Mouse (Mus musculus): ENCODE measurements around the gene B830017H08Rik. TPM values are rescaled to one million over a fixed set of nuclear protein-coding genes. Genes with fewer than 3 reads are reported as not detected.

The B830017H08Rik gene
- total RNA-seq, 1 experiment, result not detected

DNA sequence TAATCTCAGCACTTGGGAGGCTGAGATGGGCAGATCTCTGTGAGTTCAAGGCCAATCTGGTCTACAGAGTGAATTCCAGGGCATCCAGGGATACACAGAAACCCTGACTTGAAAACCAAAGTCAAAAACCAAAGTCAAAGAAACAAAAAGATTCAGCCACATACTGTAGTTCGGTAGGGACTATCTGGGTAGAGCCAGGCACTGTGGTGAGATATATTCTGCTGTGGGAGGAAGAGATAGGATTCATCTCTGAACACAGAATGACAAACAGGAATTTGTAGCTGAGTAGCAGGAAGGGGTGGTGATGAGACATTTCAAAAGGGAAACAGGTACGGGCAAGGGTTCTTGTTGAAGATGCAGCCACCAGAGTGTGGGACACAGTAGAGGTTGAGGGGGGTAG is 4.7 kb upstream of the B830017H08Rik start:
- Histone ChIP-seq H3K4me3 (ENCODE audit: insufficient read depth in 1 of 2, low read depth in 1 of 2, low read length in 2 of 2, poor library complexity in 1 of 2, severe bottlenecking in 1 of 2) (no peak overlapping the region), H3K36me3 (ENCODE audit: control insufficient read depth, insufficient read depth, low read length, poor library complexity, severe bottlenecking) (no peaks in the 10 kb centered on the region), H3K4me1 (ENCODE audit: control insufficient read depth in 2 of 2, insufficient read depth in 2 of 2, low read length in 2 of 2, poor library complexity in 1 of 2) (peaks cover 0 to 2% of the 10 kb centered on the region in 2 experiments; a peak in 1 of 4 replicates), H3K9ac (ENCODE audit: insufficient read depth, low read depth, low read length, poor library complexity, severe bottlenecking) (no peak overlapping the region), H3K9me3 (ENCODE audit: control insufficient read depth, insufficient read depth, low read depth, low read length) (no peaks in the 10 kb centered on the region), H3K27ac (ENCODE audit: insufficient read depth, low read depth, low read length, poor library complexity, severe bottlenecking) (no peak overlapping the region)
- in situ Hi-C loops (cut with MboI; ENCODE audit: low sequenced_read_pairs in 2 of 2, unreplicated experiment in 2 of 2), result no loop called here
- DNase-seq (ENCODE audit: low read depth, low spot score), result no peak
- TF ChIP-seq ZNF384 (IDR thresholded peaks at IDR 0.05; ENCODE audit: low read depth, low read length) (no peak), CHD2 (IDR thresholded peaks at IDR 0.05; ENCODE audit: low read depth, low read length) (no peak), MAFK (IDR thresholded peaks at IDR 0.05; ENCODE audit: insufficient read depth, low read depth, low read length) (no peak), HCFC1 (IDR thresholded peaks at IDR 0.05; ENCODE audit: borderline replicate concordance, insufficient read depth, low read length) (no peak), ZC3H11A (IDR thresholded peaks at IDR 0.05; ENCODE audit: borderline replicate concordance, low read depth, low read length) (no peak)

DNA sequence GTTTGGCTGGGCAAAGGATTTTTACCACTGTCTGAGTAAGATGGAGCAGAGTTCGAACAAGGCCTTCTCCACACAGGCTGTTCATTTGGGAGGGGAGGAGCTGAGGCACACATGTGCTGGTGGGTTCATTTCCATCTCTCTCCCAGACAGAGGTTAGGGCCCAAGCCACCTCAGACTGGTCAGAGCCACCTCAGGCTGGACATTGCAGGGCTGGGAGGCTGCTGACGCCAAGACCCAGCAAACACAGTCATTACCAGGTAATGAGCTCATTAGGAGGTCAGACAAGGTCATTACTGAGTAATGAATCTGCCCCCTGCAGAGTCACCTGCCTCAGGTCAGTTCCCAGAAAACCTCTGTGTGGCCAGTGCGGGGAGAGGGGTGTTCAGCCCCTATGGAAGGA is 4.1 kb upstream of the B830017H08Rik start:
- no peak for TF ChIP-seq HCFC1 (IDR thresholded peaks at IDR 0.05; ENCODE audit: borderline replicate concordance, insufficient read depth, low read length)
- TF ChIP-seq CHD2 (IDR thresholded peaks at IDR 0.05; ENCODE audit: low read depth, low read length), result no peak
- no peak for TF ChIP-seq ZC3H11A (IDR thresholded peaks at IDR 0.05; ENCODE audit: borderline replicate concordance, low read depth, low read length)
- no peak for TF ChIP-seq ZNF384 (IDR thresholded peaks at IDR 0.05; ENCODE audit: low read depth, low read length)
- TF ChIP-seq MAFK (IDR thresholded peaks at IDR 0.05; ENCODE audit: insufficient read depth, low read depth, low read length), result no peak
- Histone ChIP-seq H3K9me3 (ENCODE audit: control insufficient read depth, insufficient read depth, low read depth, low read length) (no peaks in the 10 kb centered on the region), H3K36me3 (ENCODE audit: control insufficient read depth, insufficient read depth, low read length, poor library complexity, severe bottlenecking) (no peaks in the 10 kb centered on the region), H3K4me1 (ENCODE audit: control insufficient read depth in 2 of 2, insufficient read depth in 2 of 2, low read length in 2 of 2, poor library complexity in 1 of 2) (peaks cover 0 to 2% of the 10 kb centered on the region in 2 experiments; a peak in 1 of 4 replicates), H3K4me3 (ENCODE audit: insufficient read depth in 1 of 2, low read depth in 1 of 2, low read length in 2 of 2, poor library complexity in 1 of 2, severe bottlenecking in 1 of 2) (no peak overlapping the region), H3K27ac (ENCODE audit: insufficient read depth, low read depth, low read length, poor library complexity, severe bottlenecking) (no peak overlapping the region), H3K9ac (ENCODE audit: insufficient read depth, low read depth, low read length, poor library complexity, severe bottlenecking) (no peak overlapping the region)
- DNase-seq (ENCODE audit: low read depth, low spot score), result no peak
- in situ Hi-C loops (cut with MboI; ENCODE audit: low sequenced_read_pairs in 2 of 2, unreplicated experiment in 2 of 2), result no loop called here

DNA sequence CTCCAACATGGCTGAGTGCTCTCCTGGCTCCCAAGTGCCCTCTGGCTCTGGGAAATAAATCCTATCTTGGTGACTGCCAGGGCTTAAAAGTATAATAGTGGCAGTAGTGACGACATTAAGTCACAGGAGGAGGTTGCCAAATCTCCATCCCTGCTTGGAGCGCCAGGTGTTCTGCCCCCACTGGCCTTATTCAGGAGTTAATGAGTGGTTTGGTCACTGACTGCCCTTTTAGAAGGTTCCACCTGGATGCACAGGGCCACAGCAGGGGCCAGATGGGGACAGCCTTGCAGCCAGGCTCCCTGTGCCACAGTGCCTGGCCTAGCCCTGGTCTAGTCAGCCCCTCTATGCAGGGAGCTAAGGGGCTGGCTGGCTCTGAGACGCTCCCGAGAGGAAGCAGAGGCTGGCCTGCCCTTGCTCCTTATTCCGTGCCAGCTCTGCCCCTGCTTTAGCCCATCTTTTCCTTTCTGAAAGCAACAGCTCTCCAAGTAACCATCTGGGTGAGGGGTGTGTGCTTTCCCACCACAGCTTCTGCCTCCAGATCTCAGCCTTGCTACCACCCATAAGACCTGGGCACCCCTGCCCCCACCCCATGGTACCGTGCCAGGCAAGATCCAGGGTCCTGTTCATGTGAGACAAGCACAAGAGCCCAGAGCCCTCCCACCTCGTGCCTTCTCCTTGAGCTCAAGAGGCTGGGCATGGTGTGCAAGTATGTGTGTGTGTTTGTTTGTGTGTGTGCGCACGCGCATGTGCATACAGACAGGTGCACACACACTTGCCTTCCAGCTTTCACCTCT is 2.3 kb upstream of the B830017H08Rik start:
- no peak for DNase-seq (ENCODE audit: low read depth, low spot score)
- Histone ChIP-seq H3K9me3 (ENCODE audit: control insufficient read depth, insufficient read depth, low read depth, low read length) (no peaks in the 10 kb centered on the region), H3K4me3 (ENCODE audit: insufficient read depth in 1 of 2, low read depth in 1 of 2, low read length in 2 of 2, poor library complexity in 1 of 2, severe bottlenecking in 1 of 2) (no peak overlapping the region), H3K4me1 (ENCODE audit: control insufficient read depth in 2 of 2, insufficient read depth in 2 of 2, low read length in 2 of 2, poor library complexity in 1 of 2) (peaks cover 0 to 2% of the 10 kb centered on the region in 2 experiments; a peak in 1 of 4 replicates), H3K36me3 (ENCODE audit: control insufficient read depth, insufficient read depth, low read length, poor library complexity, severe bottlenecking) (no peaks in the 10 kb centered on the region), H3K27ac (ENCODE audit: insufficient read depth, low read depth, low read length, poor library complexity, severe bottlenecking) (no peak overlapping the region), H3K9ac (ENCODE audit: insufficient read depth, low read depth, low read length, poor library complexity, severe bottlenecking) (no peak overlapping the region)
- TF ChIP-seq MAFK (IDR thresholded peaks at IDR 0.05; ENCODE audit: insufficient read depth, low read depth, low read length), result no peak
- TF ChIP-seq ZC3H11A (IDR thresholded peaks at IDR 0.05; ENCODE audit: borderline replicate concordance, low read depth, low read length), result no peak
- TF ChIP-seq HCFC1 (IDR thresholded peaks at IDR 0.05; ENCODE audit: borderline replicate concordance, insufficient read depth, low read length), result no peak
- TF ChIP-seq CHD2 (IDR thresholded peaks at IDR 0.05; ENCODE audit: low read depth, low read length), result no peak
- no peak for TF ChIP-seq ZNF384 (IDR thresholded peaks at IDR 0.05; ENCODE audit: low read depth, low read length)
- in situ Hi-C loops (cut with MboI; ENCODE audit: low sequenced_read_pairs in 2 of 2, unreplicated experiment in 2 of 2), result no loop called here

DNA sequence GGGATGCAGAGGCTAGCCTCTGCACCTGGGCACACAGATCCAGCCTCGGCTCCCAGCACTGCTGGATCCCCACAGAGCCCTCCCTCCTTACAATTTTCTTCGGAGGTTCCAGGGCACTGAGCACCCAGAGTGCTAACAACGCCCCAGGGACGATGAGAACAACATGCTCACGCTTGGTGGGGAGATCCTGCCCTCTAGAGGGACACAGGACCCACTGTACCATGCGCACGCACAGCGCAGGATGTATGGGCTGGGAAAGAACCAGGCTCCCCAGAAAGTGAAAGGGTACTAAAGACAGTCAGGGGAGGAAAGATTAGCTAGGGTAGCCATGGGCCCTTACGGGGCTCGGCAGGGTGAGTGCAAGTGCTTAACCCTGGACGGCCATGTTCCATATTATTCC is 1.1 kb upstream of the B830017H08Rik start:
- Histone ChIP-seq H3K27ac (ENCODE audit: insufficient read depth, low read depth, low read length, poor library complexity, severe bottlenecking) (no peak overlapping the region), H3K4me3 (ENCODE audit: insufficient read depth in 1 of 2, low read depth in 1 of 2, low read length in 2 of 2, poor library complexity in 1 of 2, severe bottlenecking in 1 of 2) (no peak overlapping the region), H3K36me3 (ENCODE audit: control insufficient read depth, insufficient read depth, low read length, poor library complexity, severe bottlenecking) (no peaks in the 10 kb centered on the region), H3K9ac (ENCODE audit: insufficient read depth, low read depth, low read length, poor library complexity, severe bottlenecking) (no peak overlapping the region), H3K9me3 (ENCODE audit: control insufficient read depth, insufficient read depth, low read depth, low read length) (no peaks in the 10 kb centered on the region), H3K4me1 (ENCODE audit: control insufficient read depth in 2 of 2, insufficient read depth in 2 of 2, low read length in 2 of 2, poor library complexity in 1 of 2) (peaks cover 0 to 2% of the 10 kb centered on the region in 2 experiments; a peak in 1 of 4 replicates)
- in situ Hi-C loops (cut with MboI; ENCODE audit: low sequenced_read_pairs in 2 of 2, unreplicated experiment in 2 of 2), result no loop called here
- TF ChIP-seq HCFC1 (IDR thresholded peaks at IDR 0.05; ENCODE audit: borderline replicate concordance, insufficient read depth, low read length) (no peak), CHD2 (IDR thresholded peaks at IDR 0.05; ENCODE audit: low read depth, low read length) (no peak), ZC3H11A (IDR thresholded peaks at IDR 0.05; ENCODE audit: borderline replicate concordance, low read depth, low read length) (no peak), ZNF384 (IDR thresholded peaks at IDR 0.05; ENCODE audit: low read depth, low read length) (no peak), MAFK (IDR thresholded peaks at IDR 0.05; ENCODE audit: insufficient read depth, low read depth, low read length) (no peak)
- DNase-seq (ENCODE audit: low read depth, low spot score), result no peak
